Mouse (Mus musculus): Measurements from ENCODE around the gene Lgals3bp. TPM values are rescaled to one million over a fixed set of nuclear protein-coding genes. Genes with fewer than 3 reads are reported as not detected.
A peak's percentile ranks its signal among the peaks of the same experiment; 100 is the strongest.
"Not testable (repeated sequence)": the region's sequence is repeated elsewhere in the genome, so short reads cannot be mapped to it uniquely, and the experiment has no call there.

The Lgals3bp gene
- polyA plus RNA-seq, 1 experiment from 2014 or later = 113 TPM

DNA sequence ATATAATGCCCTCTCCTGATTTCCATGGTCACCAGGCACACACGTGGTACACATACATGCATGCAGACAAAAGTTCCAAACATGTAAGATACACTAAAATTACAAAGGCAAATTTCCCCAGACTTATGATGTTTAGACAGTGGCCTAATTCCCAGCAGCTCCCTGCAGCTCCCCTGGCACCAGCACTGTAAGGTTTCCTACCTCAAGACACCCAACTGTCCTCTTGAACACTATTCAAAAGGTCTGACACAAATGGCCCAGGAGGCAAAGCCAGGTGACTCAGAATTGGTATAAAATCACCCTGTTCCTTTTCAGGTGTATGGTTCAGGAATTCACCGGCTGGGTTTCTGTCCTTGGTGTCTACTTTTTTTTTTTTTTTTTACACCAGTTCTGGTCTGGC is 1.3 kb upstream of the Lgals3bp start:
- TF ChIP-seq CTCF (IDR thresholded peaks at IDR 0.05) = no peak
- no peak for DNase-seq (ENCODE audit: low read depth, low spot score)
- ChIA-PET CTCF (no interaction called here), POLR2A (interaction anchor here (0.7 kb wide), 1 partner anchor 84 kb away, joined by 3 read pairs; no protein-coding TSS in a partner anchor)
- no peaks in the 10 kb centered on the region for H3K27me3 ChIP-seq
- no peak for ATAC-seq
- in situ Hi-C loops (cut with MboI; ENCODE audit: low pct_unique_long_range_greater_than_20kb) = no loop called here

DNA sequence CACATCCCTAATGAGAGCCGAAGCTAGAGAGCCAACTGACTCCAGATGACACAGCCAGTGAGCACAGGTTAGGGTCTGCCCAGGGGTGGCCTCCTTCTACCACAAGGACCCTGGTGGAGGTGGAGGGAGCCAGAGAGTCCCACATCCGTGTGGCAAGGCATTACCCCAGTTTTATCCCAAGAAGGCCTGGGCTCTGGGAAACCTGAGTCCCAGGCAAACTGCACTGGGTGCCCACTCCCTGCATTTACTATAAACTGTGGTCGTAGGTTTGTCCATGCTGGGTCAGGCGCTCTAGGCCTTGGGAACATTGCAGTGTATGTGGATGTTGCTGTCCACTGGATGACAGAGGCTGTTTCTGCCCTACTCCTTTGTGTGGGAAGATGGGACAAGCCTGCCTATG is 697 bp downstream of the Lgals3bp start:
- in situ Hi-C loops (cut with MboI; ENCODE audit: low pct_unique_long_range_greater_than_20kb) = no loop called here
- no peaks in the 10 kb centered on the region for H3K27me3 ChIP-seq
- no peak for DNase-seq (ENCODE audit: low read depth, low spot score)
- POLR2A ChIA-PET = interaction anchor here (1.3 kb wide), 1 partner anchor 111 kb away, joined by 3 read pairs; the partner anchor contains the start of gene Usp36
- CTCF ChIA-PET = interaction anchor here (0.8 to 1.3 kb wide), 4 partner anchors 9 to 76 kb away, joined by 3 to 4 read pairs (median 4); no protein-coding TSS in a partner anchor
- no peak for ATAC-seq
- no peak for TF ChIP-seq CTCF (IDR thresholded peaks at IDR 0.05)

DNA sequence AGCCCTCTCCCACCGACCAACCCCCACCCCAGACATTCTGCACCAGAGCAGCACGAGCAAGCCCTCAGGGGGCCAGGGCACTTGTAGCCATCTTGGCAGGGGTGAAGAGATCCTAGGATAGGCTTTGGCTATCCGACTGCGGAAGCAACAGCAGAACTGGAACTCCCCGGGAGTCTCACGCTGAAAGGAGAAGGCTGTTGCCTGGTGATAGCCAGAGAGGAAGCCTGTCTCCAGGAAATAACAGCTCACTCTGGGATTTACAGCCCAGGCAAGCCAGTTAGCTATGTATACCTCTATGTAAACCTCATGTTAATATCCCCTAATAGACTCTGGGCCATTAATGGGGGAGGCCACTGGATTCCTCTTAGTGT is 1.3 kb downstream of the Lgals3bp start:
- in situ Hi-C loops (cut with MboI; ENCODE audit: low pct_unique_long_range_greater_than_20kb) = no loop called here
- ATAC-seq = no peak
- H3K27me3 ChIP-seq = no peaks in the 10 kb centered on the region
- no peak for DNase-seq (ENCODE audit: low read depth, low spot score)
- POLR2A ChIA-PET = no interaction called here
- no peak for TF ChIP-seq CTCF (IDR thresholded peaks at IDR 0.05)
- CTCF ChIA-PET = interaction anchor here (1.3 kb wide), 1 partner anchor 12 kb away, joined by 4 read pairs; no protein-coding TSS in a partner anchor

DNA sequence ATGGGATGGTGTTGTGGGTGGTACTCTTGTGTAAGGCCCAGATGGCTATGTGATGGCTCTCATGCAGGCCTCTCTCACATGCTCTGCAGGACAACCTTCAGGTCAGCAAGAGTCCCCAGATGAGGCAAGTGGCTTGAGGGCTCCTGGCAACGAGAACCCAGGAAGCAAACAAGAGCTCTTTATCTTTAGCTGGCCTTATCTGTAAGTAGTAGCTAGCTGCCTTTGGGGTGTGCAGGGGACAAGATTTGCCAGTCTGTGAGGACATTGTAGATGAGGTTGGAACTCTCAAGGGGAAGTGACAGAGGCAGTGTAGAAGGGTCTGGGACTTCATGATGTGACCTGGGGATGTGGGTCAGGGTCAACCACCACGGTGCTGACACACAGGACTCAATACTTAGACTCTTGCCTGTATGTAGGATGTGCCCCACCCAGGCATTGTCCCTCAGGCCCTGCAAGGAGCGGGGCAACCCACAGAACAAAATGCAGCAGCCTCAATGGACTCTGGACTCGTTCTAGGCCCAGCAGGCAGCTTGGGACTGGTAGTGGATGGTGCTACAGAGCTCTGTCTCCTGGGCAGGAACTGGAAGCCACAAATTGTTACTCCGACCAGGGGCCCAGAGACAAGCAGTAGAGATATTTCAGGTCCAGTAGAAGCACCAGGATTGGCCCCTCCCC is 1.9 kb downstream of the Lgals3bp start:
- no peak for ATAC-seq
- CTCF ChIA-PET = no interaction called here
- TF ChIP-seq CTCF (IDR thresholded peaks at IDR 0.05) = no peak
- in situ Hi-C loops (cut with MboI; ENCODE audit: low pct_unique_long_range_greater_than_20kb) = loop anchor here (10.0 kb wide), 1 partner anchor 305 kb away; no protein-coding TSS in a partner anchor
- DNase-seq (ENCODE audit: low read depth, low spot score) = no peak
- H3K27me3 ChIP-seq = no peaks in the 10 kb centered on the region
- POLR2A ChIA-PET = no interaction called here

DNA sequence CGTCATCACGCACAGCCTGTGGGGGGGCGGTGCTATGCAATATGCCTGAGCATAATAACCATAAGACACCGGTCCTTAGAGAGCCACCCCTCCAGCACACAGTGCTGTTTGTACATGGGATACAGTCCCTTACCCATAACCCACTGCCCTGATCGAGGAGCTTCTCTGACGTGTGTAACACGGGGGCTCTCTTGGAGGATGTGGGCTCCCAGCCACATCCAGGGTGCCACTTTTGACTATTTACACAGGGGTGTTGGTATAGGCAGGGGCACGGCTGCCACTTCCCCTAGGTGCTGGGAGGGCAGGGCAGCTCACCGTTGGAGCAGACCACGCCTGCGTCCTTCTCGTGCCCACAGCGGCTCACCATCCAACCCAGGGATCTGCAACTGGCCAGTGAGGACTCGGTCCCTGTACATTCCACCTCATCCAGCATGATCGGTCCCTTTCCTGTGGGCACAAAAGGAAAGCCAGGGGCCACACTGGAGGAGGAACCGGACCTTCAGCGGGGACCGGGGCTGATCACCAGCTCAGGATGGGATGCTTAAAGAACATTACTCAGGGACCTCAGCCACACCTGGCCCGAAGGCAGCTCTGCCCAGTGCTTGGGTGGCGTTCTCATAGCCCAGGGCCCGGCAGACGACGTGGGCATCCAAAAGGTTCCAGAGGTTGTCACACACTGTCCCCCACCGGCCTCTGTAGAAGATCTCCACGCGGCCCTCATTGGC is 3.9 kb downstream of the Lgals3bp start:
- in situ Hi-C loops (cut with MboI; ENCODE audit: low pct_unique_long_range_greater_than_20kb) = loop anchor here (10.0 kb wide), 1 partner anchor 303 kb away; no protein-coding TSS in a partner anchor

DNA sequence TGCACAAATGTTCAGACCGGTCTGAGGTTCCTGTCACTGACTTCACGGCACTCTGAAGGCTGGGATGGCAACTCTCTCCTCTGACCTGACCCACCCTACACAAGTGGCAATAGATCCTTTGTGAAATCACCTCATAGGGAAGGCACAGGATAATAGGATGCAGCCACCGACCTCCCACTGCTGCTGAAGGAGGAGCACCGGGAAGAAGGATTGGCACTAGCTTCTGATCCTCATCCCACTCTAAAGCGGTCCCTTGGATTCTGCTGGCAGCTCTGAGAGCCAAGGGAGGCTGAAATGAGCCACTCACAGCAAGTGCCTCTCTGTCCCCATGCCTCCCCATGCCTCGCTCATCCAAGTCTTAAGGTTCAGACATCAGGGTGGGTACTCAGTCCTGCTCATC is 7.4 kb downstream of the Lgals3bp start:
- H3K27me3 ChIP-seq = no peaks in the 10 kb centered on the region
- CTCF ChIA-PET = no interaction called here
- in situ Hi-C loops (cut with MboI; ENCODE audit: low pct_unique_long_range_greater_than_20kb) = loop anchor here (10.0 kb wide), 1 partner anchor 300 kb away; no protein-coding TSS in a partner anchor
- TF ChIP-seq CTCF (IDR thresholded peaks at IDR 0.05) = no peak
- ATAC-seq = no peak
- DNase-seq (ENCODE audit: low read depth, low spot score) = no peak
- POLR2A ChIA-PET = no interaction called here

More for the DNA sequence above, 3.9 kb downstream of the Lgals3bp start:
- ATAC-seq = no peak
- POLR2A ChIA-PET = no interaction called here
- no peaks in the 10 kb centered on the region for H3K27me3 ChIP-seq
- CTCF ChIA-PET = no interaction called here
- no peak for TF ChIP-seq CTCF (IDR thresholded peaks at IDR 0.05)
- no peak for DNase-seq (ENCODE audit: low read depth, low spot score)

DNA sequence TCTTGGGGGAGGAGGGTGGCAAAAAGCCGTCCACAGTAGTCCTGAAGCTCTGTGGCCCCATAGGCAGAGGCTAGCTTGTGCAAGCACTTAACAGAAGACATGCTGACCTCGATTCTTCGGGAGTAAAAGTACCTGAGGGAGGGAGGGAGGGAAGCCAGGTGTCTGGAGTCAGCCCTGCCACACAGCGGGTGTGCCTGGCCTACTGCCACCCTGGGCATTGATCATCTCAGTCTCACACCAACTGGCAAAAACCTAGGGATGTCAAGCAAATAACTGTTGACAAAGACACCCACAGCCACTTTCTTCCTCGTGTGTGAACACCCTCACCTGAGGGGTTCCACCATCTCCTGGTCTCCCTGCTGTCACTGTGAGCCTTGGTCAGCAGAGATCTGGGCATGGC is 7.9 kb downstream of the Lgals3bp start:
- in situ Hi-C loops (cut with MboI; ENCODE audit: low pct_unique_long_range_greater_than_20kb) = loop anchor here (10.0 kb wide), 1 partner anchor 299 kb away; no protein-coding TSS in a partner anchor
- no peak for ATAC-seq
- POLR2A ChIA-PET = no interaction called here
- TF ChIP-seq CTCF (IDR thresholded peaks at IDR 0.05) = no peak
- H3K27me3 ChIP-seq = no peaks in the 10 kb centered on the region
- CTCF ChIA-PET = interaction anchor here (1.1 kb wide), 1 partner anchor 14 kb away, joined by 6 read pairs; no protein-coding TSS in a partner anchor
- no peak for DNase-seq (ENCODE audit: low read depth, low spot score)

DNA sequence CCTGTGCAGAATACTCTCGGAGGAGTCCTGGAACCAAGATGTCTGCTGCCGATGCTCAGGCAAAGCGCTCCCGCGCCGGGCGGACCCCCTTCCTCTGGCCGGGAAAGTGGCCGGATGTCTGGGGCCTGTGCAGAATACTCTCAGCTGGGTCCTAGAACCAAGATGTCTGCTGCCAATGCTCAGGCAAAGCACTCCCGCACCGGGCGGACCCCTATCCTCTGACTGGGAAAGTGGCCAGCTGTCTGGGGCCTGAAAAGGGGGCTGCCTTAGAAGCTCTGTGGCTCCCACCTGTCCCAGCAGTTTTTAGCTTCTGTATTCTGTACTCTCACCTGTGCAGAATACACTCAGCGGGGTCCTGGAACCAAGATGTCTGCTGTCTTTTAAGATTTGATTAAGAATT is 14.1 kb downstream of the Lgals3bp start:
- ATAC-seq; in situ Hi-C loops (cut with MboI; ENCODE audit: low pct_unique_long_range_greater_than_20kb); POLR2A ChIA-PET; H3K27me3 ChIP-seq; DNase-seq (ENCODE audit: low read depth, low spot score); CTCF ChIA-PET: not testable (repeated sequence)

DNA sequence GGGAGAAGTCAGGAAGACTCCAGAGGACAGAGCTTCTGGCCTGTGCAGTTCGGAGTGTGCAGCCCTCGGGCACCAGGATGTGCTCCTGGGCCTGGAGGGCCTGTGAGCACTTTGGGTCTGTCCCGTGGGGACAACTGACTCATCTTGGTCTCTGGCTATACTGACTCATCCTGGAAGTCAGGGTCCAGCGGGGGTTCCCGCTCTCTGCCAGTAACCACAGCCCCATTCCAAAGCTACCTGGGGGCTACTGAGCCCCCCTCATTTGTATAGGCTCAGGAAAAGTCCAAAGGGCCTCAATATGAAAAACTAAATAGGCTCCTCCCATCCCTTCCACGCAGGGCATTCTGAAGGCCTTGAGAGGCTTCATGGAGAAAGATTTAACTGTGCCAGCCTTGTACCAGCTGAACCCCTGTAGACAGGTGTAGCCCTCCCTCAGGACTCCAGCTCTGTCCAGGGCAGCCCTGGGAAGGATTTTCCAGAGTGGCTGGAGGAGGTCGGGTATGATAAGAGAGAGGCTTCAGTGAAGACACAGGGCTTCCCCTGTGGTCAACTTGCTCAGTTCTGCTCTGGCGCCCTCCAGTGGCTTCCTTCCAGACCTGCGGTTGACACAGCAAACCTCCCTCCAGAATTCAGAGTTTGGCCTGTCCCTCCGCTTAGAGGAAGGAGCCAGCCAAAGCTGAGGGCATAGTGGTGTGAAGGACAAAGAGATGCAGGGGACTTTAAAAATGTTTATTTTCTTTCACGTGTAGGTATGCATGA is 22.5 kb downstream of the Lgals3bp start:
- CTCF ChIA-PET = interaction anchor here (0.8 to 2.9 kb wide), 17 partner anchors 10 to 89 kb away, joined by 3 to 13 read pairs (median 4); partner anchors contain the start of genes Cep295nl and Usp36
- peak; percentile 88 for ATAC-seq
- peak; percentile 95 for TF ChIP-seq CTCF (IDR thresholded peaks at IDR 0.05)
- POLR2A ChIA-PET = interaction anchor here (1.0 to 1.6 kb wide), 2 partner anchors 25 to 57 kb away, joined by 4 read pairs; no protein-coding TSS in a partner anchor
- peak; percentile 71 for DNase-seq (ENCODE audit: low read depth, low spot score)
- no peaks in the 10 kb centered on the region for H3K27me3 ChIP-seq
- in situ Hi-C loops (cut with MboI; ENCODE audit: low pct_unique_long_range_greater_than_20kb) = no loop called here

DNA sequence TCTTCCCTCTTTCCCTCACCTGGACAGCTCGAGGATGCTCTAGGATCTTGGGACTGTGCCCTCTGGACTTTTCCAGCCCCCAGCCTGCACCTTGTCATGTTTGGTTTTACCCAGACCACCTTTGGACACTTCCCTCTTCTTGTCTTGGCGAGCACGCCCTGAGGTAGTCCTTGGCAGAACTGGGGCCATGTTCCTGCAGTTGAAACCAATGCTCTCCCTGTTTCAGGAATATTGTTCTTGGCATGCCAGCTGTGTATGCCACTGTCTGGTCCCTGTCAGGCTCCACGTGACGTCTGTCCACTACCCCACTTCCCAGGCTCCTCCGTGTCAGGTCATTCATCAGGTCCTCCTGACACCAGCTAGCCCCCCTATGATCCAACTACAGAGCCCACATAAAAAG is 23.2 kb downstream of the Lgals3bp start:
- ChIA-PET CTCF (interaction anchor here (0.8 to 2.9 kb wide), 10 partner anchors 9 to 88 kb away, joined by 3 to 13 read pairs (median 4); partner anchors contain the start of gene Usp36), POLR2A (interaction anchor here (1.0 to 1.6 kb wide), 2 partner anchors 24 to 56 kb away, joined by 4 read pairs; no protein-coding TSS in a partner anchor)
- no peak for TF ChIP-seq CTCF (IDR thresholded peaks at IDR 0.05)
- in situ Hi-C loops (cut with MboI; ENCODE audit: low pct_unique_long_range_greater_than_20kb) = no loop called here
- ATAC-seq (no peak), DNase-seq (ENCODE audit: low read depth, low spot score) (no peak)
- no peaks in the 10 kb centered on the region for H3K27me3 ChIP-seq

DNA sequence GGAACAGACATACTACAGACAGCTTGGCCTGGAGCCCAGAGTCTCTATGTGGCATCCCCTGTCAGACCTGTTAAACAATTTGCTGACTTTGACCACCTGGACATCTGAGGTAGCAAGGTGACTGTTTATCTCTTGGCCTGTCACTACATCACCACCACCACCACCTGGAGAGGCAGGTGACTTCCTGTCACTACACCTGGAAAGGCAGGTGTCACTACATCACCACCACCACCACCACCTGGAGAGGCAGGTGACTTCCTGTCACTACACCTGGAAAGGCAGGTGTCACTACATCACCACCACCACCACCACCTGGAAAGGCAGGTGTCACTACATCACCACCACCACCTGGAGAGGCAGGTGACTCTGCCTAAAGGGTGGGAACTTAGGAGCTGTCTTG is 25.6 kb downstream of the Lgals3bp start:
- ATAC-seq; POLR2A ChIA-PET; H3K27me3 ChIP-seq; DNase-seq (ENCODE audit: low read depth, low spot score); in situ Hi-C loops (cut with MboI; ENCODE audit: low pct_unique_long_range_greater_than_20kb): not testable (repeated sequence)
- CTCF ChIA-PET = interaction anchor here (1.0 to 1.7 kb wide), 2 partner anchors 14 to 57 kb away, joined by 3 to 5 read pairs; no protein-coding TSS in a partner anchor

All from Patski (cell line).